Mouse (Mus musculus) thymus, adult 2 months (tissue): ENCODE results near the gene Irf5.

Experiments used
- CTCF ChIP-seq: fragments of 200-500 bp; IDR thresholded peaks from 2 replicates; pipeline ENCODE4 v1.5.1; 2012; ENCODE audit warnings: mild to moderate bottlenecking, control low read depth, low read length, moderate library complexity, borderline replicate concordance; ENCODE audit not compliant: control insufficient read depth, poor library complexity, insufficient read depth; ENCODE audit errors: extremely low read depth
- POLR2A ChIP-seq: fragments of 200-500 bp; IDR thresholded peaks from 2 replicates; pipeline ENCODE4 v1.6.1; 2012; ENCODE audit warnings: mild to moderate bottlenecking, low read length, control low read depth, moderate library complexity; ENCODE audit not compliant: control insufficient read depth, poor library complexity, insufficient read depth; ENCODE audit errors: extremely low read depth

GRCm38 (mm10) chr6:29507447-29508309 lies 18.7 kb upstream of the Irf5 start, which contains the start of gene Kcp:
- TF ChIP-seq CTCF, result no peak
- no peak for TF ChIP-seq POLR2A
